Mouse (Mus musculus) central nervous system, embryonic 18 days (tissue): ENCODE measurements around the gene Rnf222. TPM values are rescaled to one million over a fixed set of nuclear protein-coding genes. Genes with fewer than 3 reads are reported as not detected.

ENCODE experiments used
- polyA plus RNA-seq: library from polyadenylated mRNA; depleted of rRNA; stranded (reverse); fragments of >200 nt; gene quantifications from 2 replicates; pipeline ENCODE4 v1.2.3, GENCODE M21; 2012; rRNA removed

The Rnf222 gene
- polyA plus RNA-seq = 0.05 and 0.34 TPM in 2 replicates

DNA sequence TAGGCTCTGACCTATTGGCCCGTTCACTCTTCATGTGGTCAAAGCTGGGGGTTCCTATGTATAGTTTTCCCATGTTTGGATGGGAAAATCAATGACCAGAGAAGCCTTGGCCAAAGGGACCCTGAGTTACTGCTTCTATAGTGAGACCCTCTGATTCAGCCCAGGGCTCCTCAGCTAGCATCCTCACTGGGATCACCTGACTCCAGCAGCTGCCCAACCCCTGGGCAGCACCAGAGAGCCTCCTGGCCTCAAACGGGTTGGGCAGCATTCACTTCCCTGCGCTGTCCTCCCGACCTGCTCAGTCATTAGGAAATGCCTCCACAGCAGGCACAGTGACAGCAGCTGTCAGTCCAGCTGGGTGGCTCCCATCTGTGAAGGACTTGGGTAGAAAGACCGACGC is at the start of gene Rnf222:
TSS of gene Rnf222 (plus strand) at position 301 of the 400 bp plus-strand sequence.

DNA sequence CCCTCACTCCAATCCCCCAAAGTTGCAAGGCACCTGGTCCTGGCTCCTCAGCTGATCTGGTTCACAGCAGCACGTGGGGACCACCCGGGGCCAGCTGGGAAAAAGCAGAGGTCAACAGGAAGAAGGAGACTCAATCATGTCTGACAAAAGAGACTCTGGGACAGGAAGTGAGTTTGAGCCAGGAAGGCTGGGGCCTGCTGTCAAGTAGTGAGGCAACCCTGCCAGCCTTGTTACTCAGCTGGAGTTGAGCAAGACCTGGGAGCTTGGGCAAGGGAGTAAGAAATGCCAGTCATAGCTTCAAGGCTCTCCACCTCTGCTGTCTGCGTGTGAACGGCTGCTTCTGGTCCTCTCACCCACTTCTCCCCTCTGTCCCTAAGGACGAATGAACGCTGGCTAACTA is 16.6 kb upstream of the Rnf222 start, which contains the start of gene Ndel1:
TSS of gene Ndel1 (minus strand) at position 111 of the 400 bp plus-strand sequence.

DNA sequence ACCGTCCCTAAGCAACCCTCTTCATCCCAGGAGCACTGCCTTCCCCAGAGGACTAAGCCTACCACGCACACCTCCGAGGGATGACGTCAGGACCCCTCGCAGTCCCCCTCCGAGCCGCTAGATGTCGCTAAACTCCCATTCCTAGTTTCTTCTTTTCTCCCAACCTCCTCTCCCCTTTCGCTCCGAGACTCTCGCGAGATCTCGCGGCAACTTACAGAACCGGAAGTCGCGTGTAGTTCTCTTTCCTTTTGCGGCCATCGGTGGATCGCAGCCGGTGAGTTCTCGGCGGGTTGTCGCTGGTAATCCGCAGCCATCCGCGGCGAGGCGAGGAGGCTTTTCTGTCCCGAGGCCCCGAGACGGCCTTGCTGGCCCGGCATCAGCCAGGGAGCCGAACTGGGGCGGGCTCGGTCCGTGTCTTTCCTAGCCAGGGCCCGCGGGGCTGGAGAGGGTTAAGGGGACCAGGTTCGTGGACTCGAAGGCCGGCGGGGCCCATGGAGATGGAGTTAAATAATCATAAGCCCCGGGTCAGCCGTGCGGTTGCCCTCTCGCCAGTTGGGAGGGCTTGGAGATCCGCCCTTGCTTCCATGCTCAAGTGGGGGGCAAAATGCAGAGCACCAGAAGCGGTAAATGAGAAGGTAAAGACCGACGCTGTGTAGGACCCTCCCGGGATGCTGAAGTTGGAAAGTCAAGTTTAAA is 13.1 kb downstream of the Rnf222 start, which contains the start of gene Rpl26:
TSS of gene Rpl26 (plus strand) at position 233 of the 696 bp plus-strand sequence.

DNA sequence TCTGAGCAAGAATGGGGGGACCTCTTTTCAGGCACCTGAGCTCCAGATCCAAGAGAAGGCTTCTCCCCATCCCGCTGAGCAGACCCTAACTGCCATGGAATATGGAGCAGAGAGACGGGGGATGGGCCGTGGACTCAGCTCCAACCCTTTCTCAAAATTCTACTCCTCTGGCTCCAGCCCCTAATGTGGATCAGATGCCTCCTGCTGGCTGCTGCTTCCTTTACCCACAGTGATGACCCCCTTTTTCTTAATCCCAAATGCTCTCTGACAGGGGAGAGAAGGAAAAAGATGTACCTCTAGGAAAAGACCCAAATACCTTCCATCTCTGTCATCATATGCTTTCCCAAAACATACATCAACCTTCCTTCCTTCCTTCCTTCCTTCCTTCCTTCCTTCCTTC is 38.6 kb downstream of the Rnf222 start, which contains the start of gene Odf4:
TSS of gene Odf4 (minus strand) at position 101 of the 400 bp plus-strand sequence.

Other genes with a start within 250 kb of the Rnf222 start
- gene Myh10, start 197.0 kb upstream of the Rnf222 start, polyA plus RNA-seq = 141 and 149 TPM in 2 replicates
- gene Ndel1, start 16.7 kb upstream of the Rnf222 start, polyA plus RNA-seq = 82.7 and 83.6 TPM in 2 replicates
- gene Rpl26, start 13.0 kb downstream of the Rnf222 start, polyA plus RNA-seq = 2,315 and 2,419 TPM in 2 replicates
- 3.6 and 4.3 TPM in 2 replicates for gene Odf4, start 38.5 kb downstream of the Rnf222 start, polyA plus RNA-seq
- 32.4 and 33.6 TPM in 2 replicates for gene Arhgef15, start 68.9 kb downstream of the Rnf222 start, polyA plus RNA-seq
- gene Slc25a35, start 79.6 kb downstream of the Rnf222 start, polyA plus RNA-seq = 2.6 and 2.7 TPM in 2 replicates
- gene Rangrf, start 86.6 kb downstream of the Rnf222 start, polyA plus RNA-seq = 26.9 and 31.1 TPM in 2 replicates
- 21.3 and 22.2 TPM in 2 replicates for gene Pfas, start 119.9 kb downstream of the Rnf222 start, polyA plus RNA-seq
- gene Ctc1, start 127.4 kb downstream of the Rnf222 start, polyA plus RNA-seq = 102 and 109 TPM in 2 replicates
- gene Aurkb, start 157.1 kb downstream of the Rnf222 start, polyA plus RNA-seq = 16.9 and 19.1 TPM in 2 replicates
- 25.1 and 25.6 TPM in 2 replicates for gene Borcs6, start 171.2 kb downstream of the Rnf222 start, polyA plus RNA-seq
- 32.3 and 33.9 TPM in 2 replicates for gene Tmem107, start 182.3 kb downstream of the Rnf222 start, polyA plus RNA-seq
- 324 and 361 TPM in 2 replicates for gene Vamp2, start 199.9 kb downstream of the Rnf222 start, polyA plus RNA-seq
- 11.5 and 13.7 TPM in 2 replicates for gene Per1, start 206.7 kb downstream of the Rnf222 start, polyA plus RNA-seq
- 1.6 and 1.7 TPM in 2 replicates for gene Hes7, start 231.9 kb downstream of the Rnf222 start, polyA plus RNA-seq
- gene 9130213A22Rik, start 234.0 kb downstream of the Rnf222 start, polyA plus RNA-seq = 1.2 TPM in 2 replicates
- 16.7 and 18.3 TPM in 2 replicates for gene Aloxe3, start 237.3 kb downstream of the Rnf222 start, polyA plus RNA-seq